Mouse (Mus musculus): ENCODE measurements around the gene Hnrnpll.

- TF ChIP-seq CTCF (IDR thresholded peaks at IDR 0.05; ENCODE audit: borderline replicate concordance, insufficient read depth, low read length) (no peak), POLR2A (IDR thresholded peaks at IDR 0.05; ENCODE audit: low read depth, low read length) (no peak)
Observed at GRCm38 (mm10) chr17:80002385-80002852, 59.7 kb downstream of the Hnrnpll start.
